Mouse (Mus musculus) stomach, embryonic 15.5 days (tissue): ENCODE results near the gene Pnkd. TPM values are rescaled to one million over a fixed set of nuclear protein-coding genes. Genes with fewer than 3 reads are reported as not detected.

Experiments used
- ATAC-seq: fragments of 200-750 bp; cut with Nextera tagmentation; 2 replicates; pipeline ENCODE4 v1.8.0; 2017; ENCODE audit warnings: low read depth, moderate number of reproducible peaks, moderate TSS enrichment; ENCODE audit not compliant: insufficient read depth, low FRiP score
- H3K27ac ChIP-seq: fragments of 300-500 bp; sonication (generic); 2 replicates; pipeline ENCODE4 v1.5.1; 2015; ENCODE audit warnings: mild to moderate bottlenecking, inconsistent platforms
- H3K27me3 ChIP-seq: fragments of 300-500 bp; sonication (generic); replicated peaks from 2 replicates; pipeline ENCODE4 v1.6.1; 2015; ENCODE audit warnings: inconsistent platforms
- H3K36me3 ChIP-seq: fragments of 300-500 bp; sonication (generic); 2 replicates; pipeline ENCODE4 v1.6.1; 2015; ENCODE audit warnings: inconsistent platforms
- H3K4me1 ChIP-seq: fragments of 300-500 bp; sonication (generic); 2 replicates; pipeline ENCODE4 v1.6.1; 2015; ENCODE audit warnings: inconsistent platforms
- H3K4me2 ChIP-seq: fragments of 300-500 bp; sonication (generic); 2 replicates; pipeline ENCODE4 v1.6.1; 2015; ENCODE audit warnings: mild to moderate bottlenecking, inconsistent platforms
- H3K4me3 ChIP-seq: fragments of 300-500 bp; sonication (generic); replicated peaks from 2 replicates; pipeline ENCODE4 v1.5.1; 2015; ENCODE audit warnings: inconsistent platforms
- H3K9ac ChIP-seq: fragments of 300-500 bp; sonication (generic); 2 replicates; pipeline ENCODE4 v1.6.1; 2015; ENCODE audit warnings: inconsistent platforms
- H3K9me3 ChIP-seq: fragments of 300-500 bp; sonication (generic); 2 replicates; pipeline ENCODE4 v1.6.1; 2016; ENCODE audit warnings: inconsistent platforms
- WGBS: fragments of 180-500 bp; shearing (Covaris S2); methylation state at CpG from one replicate; pipeline ENCODE4 v1.1.7; 2015; 5-methylcytosine and 5-hydroxymethylcytosine counted together
- polyA plus RNA-seq: library from polyadenylated mRNA; unstranded; fragments of >200 nt; fragmentation: Nextera tagmentation; extraction: Ambion mirVana; gene quantifications from 2 replicates; pipeline ENCODE4 v1.2.1, GENCODE M21; 2015

Pnkd gene
- polyA plus RNA-seq, 1 experiment from 2014 or later, result 117 TPM

- 86% methylated on average over 11 of the region's 11 CpGs for WGBS
- Histone ChIP-seq H3K4me1 (peaks cover 56% of the 10 kb centered on the region), H3K4me3 (no peak overlapping the region), H3K9ac (no peak overlapping the region), H3K9me3 (no peaks in the 10 kb centered on the region), H3K27ac (peak overlapping the region; percentile 62; the same call in 1 of the 2 replicates), H3K4me2 (no peak overlapping the region), H3K27me3 (no peaks in the 10 kb centered on the region), H3K36me3 (peaks cover 24% of the 10 kb centered on the region)
- ATAC-seq, result no peak
Observed at GRCm38 (mm10) chr1:74292331-74293020, 7.7 kb downstream of the Pnkd start.

GRCm38 (mm10) chr1:74293306-74293960, 8.7 kb downstream of the Pnkd start:
- no peak overlapping the region for H3K4me2 ChIP-seq
- H3K27ac ChIP-seq, result peak overlapping the region; percentile 62; the same call in 1 of the 2 replicates
- H3K9ac ChIP-seq, result no peak overlapping the region
- H3K4me3 ChIP-seq, result no peak overlapping the region
- peaks cover 65% of the 10 kb centered on the region for H3K4me1 ChIP-seq
- no peaks in the 10 kb centered on the region for H3K27me3 ChIP-seq
- ATAC-seq, result no peak
- no peaks in the 10 kb centered on the region for H3K9me3 ChIP-seq
- 76% methylated on average over 8 of the region's 8 CpGs for WGBS
- H3K36me3 ChIP-seq, result peaks cover 18% of the 10 kb centered on the region

GRCm38 (mm10) chr1:74294090-74294643, 9.4 kb downstream of the Pnkd start:
- Histone ChIP-seq H3K9ac (no peak overlapping the region), H3K27ac (peak overlapping the region; percentile 62; the same call in 1 of the 2 replicates), H3K36me3 (peaks cover 16% of the 10 kb centered on the region), H3K4me3 (no peak overlapping the region), H3K27me3 (no peaks in the 10 kb centered on the region), H3K4me1 (peaks cover 72% of the 10 kb centered on the region), H3K4me2 (no peak overlapping the region), H3K9me3 (no peaks in the 10 kb centered on the region)
- no peak for ATAC-seq
- 91% methylated on average over 3 of the region's 3 CpGs for WGBS

GRCm38 (mm10) chr1:74294733-74295455, 10.2 kb downstream of the Pnkd start:
- 86% methylated on average over 6 of the region's 6 CpGs for WGBS

GRCm38 (mm10) chr1:74295456-74296171, 10.9 kb downstream of the Pnkd start:
- H3K4me1 ChIP-seq, result peaks cover 70% of the 10 kb centered on the region
- no peaks in the 10 kb centered on the region for H3K27me3 ChIP-seq

More at GRCm38 (mm10) chr1:74294733-74295455, 10.2 kb downstream of the Pnkd start:
- Histone ChIP-seq H3K9me3 (no peaks in the 10 kb centered on the region), H3K27ac (peak overlapping the region; percentile 99), H3K4me3 (peak overlapping the region; percentile 13; the same call in 1 of the 2 replicates), H3K4me2 (peak overlapping the region; percentile 57), H3K27me3 (no peaks in the 10 kb centered on the region), H3K4me1 (peaks cover 76% of the 10 kb centered on the region), H3K36me3 (peaks cover 16% of the 10 kb centered on the region), H3K9ac (no peak overlapping the region; the same call in 1 of the 2 replicates)
- ATAC-seq, result no peak

GRCm38 (mm10) chr1:74296477-74296876, 11.7 kb downstream of the Pnkd start:
- H3K36me3 ChIP-seq, result peaks cover 13% of the 10 kb centered on the region
- peak overlapping the region; percentile 57 for H3K4me2 ChIP-seq
- no peaks in the 10 kb centered on the region for H3K27me3 ChIP-seq
- H3K4me3 ChIP-seq, result peak overlapping the region; percentile 13; the same call in 1 of the 2 replicates
- H3K9ac ChIP-seq, result 0 out of 2 replicates have a peak overlapping the region, but pooled peaks have one; percentile 26
- 16% methylated on average over 6 of the region's 6 CpGs for WGBS
- peak overlapping the region; percentile 99 for H3K27ac ChIP-seq
- ATAC-seq, result no peak
- no peaks in the 10 kb centered on the region for H3K9me3 ChIP-seq
- H3K4me1 ChIP-seq, result peaks cover 70% of the 10 kb centered on the region

More at GRCm38 (mm10) chr1:74295456-74296171, 10.9 kb downstream of the Pnkd start:
- 6% methylated on average over 9 of the region's 9 CpGs for WGBS
- Histone ChIP-seq H3K4me3 (peak overlapping the region; percentile 13), H3K4me2 (peak overlapping the region; percentile 57), H3K9me3 (no peaks in the 10 kb centered on the region), H3K9ac (peak overlapping the region; percentile 26), H3K36me3 (peaks cover 13% of the 10 kb centered on the region), H3K27ac (peak overlapping the region; percentile 99)
- peak; percentile 86 for ATAC-seq

- Histone ChIP-seq H3K4me3 (no peak overlapping the region), H3K27ac (peak overlapping the region; percentile 99), H3K9ac (no peak overlapping the region), H3K4me1 (peaks cover 75% of the 10 kb centered on the region), H3K9me3 (no peaks in the 10 kb centered on the region), H3K4me2 (peak overlapping the region; percentile 57), H3K27me3 (no peaks in the 10 kb centered on the region), H3K36me3 (peaks cover 8% of the 10 kb centered on the region)
- WGBS, result 41% methylated on average over 3 of the region's 3 CpGs
- ATAC-seq, result 0 out of 2 replicates have a peak, but pooled peaks have one; percentile 12
Observed at GRCm38 (mm10) chr1:74297269-74297668, 12.5 kb downstream of the Pnkd start.

- no peak overlapping the region for H3K9ac ChIP-seq
- no peak for ATAC-seq
Observed at GRCm38 (mm10) chr1:74298157-74298750, 13.5 kb downstream of the Pnkd start.

GRCm38 (mm10) chr1:74298996-74299395, 14.3 kb downstream of the Pnkd start:
- H3K4me2 ChIP-seq, result peak overlapping the region; percentile 16; the same call in 1 of the 2 replicates
- no peaks in the 10 kb centered on the region for H3K27me3 ChIP-seq
- no peaks in the 10 kb centered on the region for H3K9me3 ChIP-seq
- H3K4me3 ChIP-seq, result no peak overlapping the region
- 58% methylated on average over 5 of the region's 5 CpGs for WGBS
- ATAC-seq, result no peak
- peak overlapping the region; percentile 99 for H3K27ac ChIP-seq
- H3K36me3 ChIP-seq, result no peaks in the 10 kb centered on the region; the same call in 1 of the 2 replicates
- peaks cover 69% of the 10 kb centered on the region for H3K4me1 ChIP-seq
- H3K9ac ChIP-seq, result no peak overlapping the region

More at GRCm38 (mm10) chr1:74298157-74298750, 13.5 kb downstream of the Pnkd start:
- H3K4me3 ChIP-seq, result no peak overlapping the region
- H3K27ac ChIP-seq, result peak overlapping the region; percentile 99
- peaks cover 77% of the 10 kb centered on the region for H3K4me1 ChIP-seq
- H3K4me2 ChIP-seq, result 0 out of 2 replicates have a peak overlapping the region, but pooled peaks have one; percentile 19
- H3K9me3 ChIP-seq, result no peaks in the 10 kb centered on the region
- H3K36me3 ChIP-seq, result no peaks in the 10 kb centered on the region; the same call in 1 of the 2 replicates
- 85% methylated on average over 5 of the region's 5 CpGs for WGBS
- no peaks in the 10 kb centered on the region for H3K27me3 ChIP-seq

GRCm38 (mm10) chr1:74300347-74301110, 15.8 kb downstream of the Pnkd start:
- Histone ChIP-seq H3K4me2 (no peak overlapping the region), H3K36me3 (no peaks in the 10 kb centered on the region), H3K27ac (peak overlapping the region; percentile 99), H3K4me3 (no peak overlapping the region), H3K9ac (no peak overlapping the region), H3K4me1 (peaks cover 55% of the 10 kb centered on the region), H3K9me3 (no peaks in the 10 kb centered on the region), H3K27me3 (no peaks in the 10 kb centered on the region)
- no peak for ATAC-seq
- 66% methylated on average over 6 of the region's 6 CpGs for WGBS
